ENCODE assay signal across 36 mouse cellular contexts in genomic region chr1:60903126-60903525, GRCm38 (mm10). TPM values are rescaled to one million over a fixed set of nuclear protein-coding genes. Genes with fewer than 3 reads are reported as not detected.
"Had no signal": no experiment of that assay in that cellular context is flagged by ENCODE, and none has a peak within 500 bp of the region (broad histone marks: within the 10 kb centered on the region; RNA-seq: fewer than 3 reads in every experiment).

No protein-coding gene starts in this region.

- H3K9me3 ChIP-seq: heart, embryonic 13.5 days; heart, embryonic 15.5 days; hindbrain, embryonic 10.5 days; hindbrain, embryonic 12.5 days; intestine, embryonic 15.5 days; limb, embryonic 10.5 days; limb, embryonic 12.5 days; liver, embryonic 13.5 days had no signal

- H3K27ac ChIP-seq: heart, adult 2 months; heart, embryonic 13.5 days; heart, embryonic 15.5 days; hindbrain, embryonic 10.5 days; hindbrain, embryonic 12.5 days; hindbrain, postnatal 0 days; intestine, embryonic 15.5 days; left cerebral cortex, adult 2 months; limb, embryonic 10.5 days; limb, embryonic 12.5 days; liver, embryonic 13.5 days had no signal

- H3K4me3 ChIP-seq: heart, adult 2 months; heart, embryonic 13.5 days; heart, embryonic 15.5 days; hindbrain, embryonic 10.5 days; hindbrain, embryonic 12.5 days; intestine, embryonic 15.5 days; layer of hippocampus, adult 2 months; left cerebral cortex, adult 2 months; limb, embryonic 10.5 days; limb, embryonic 12.5 days; liver, embryonic 13.5 days had no signal

- DNase-seq: gastrocnemius, postnatal 14 days; gastrocnemius, postnatal 36 days; heart, adult 11 months; heart, adult 2 months; heart, postnatal 14 days; heart, postnatal 4 days; kidney, adult 18-20 months; kidney, adult 8-10 months; kidney, postnatal 10 days; kidney, postnatal 25 days; kidney, postnatal 4 days; liver; liver, embryonic 13.5 days had no signal

- H3K36me3 ChIP-seq: heart, embryonic 13.5 days; heart, embryonic 15.5 days; hindbrain, embryonic 10.5 days; hindbrain, embryonic 12.5 days; intestine, embryonic 15.5 days; limb, embryonic 10.5 days; limb, embryonic 12.5 days; liver, embryonic 13.5 days had no signal

- H3K27me3 ChIP-seq: heart, embryonic 13.5 days; heart, embryonic 15.5 days; hindbrain, embryonic 12.5 days; intestine, embryonic 15.5 days; limb, embryonic 12.5 days; liver, embryonic 13.5 days had no signal

- H3K9ac ChIP-seq: heart, embryonic 13.5 days; heart, embryonic 15.5 days; hindbrain, embryonic 12.5 days; hindbrain, embryonic 14.5 days; intestine, embryonic 15.5 days; limb, embryonic 12.5 days; liver, embryonic 13.5 days had no signal

- ATAC-seq: hindbrain, postnatal 0 days; intestine, embryonic 15.5 days; intestine, postnatal 0 days had no signal

- H3K4me2 ChIP-seq: heart, embryonic 11.5 days; heart, embryonic 13.5 days; heart, embryonic 15.5 days; hindbrain, embryonic 12.5 days; hindbrain, embryonic 14.5 days; intestine, embryonic 15.5 days; limb, embryonic 12.5 days; liver, embryonic 11.5 days; liver, embryonic 13.5 days had no signal

- H3K4me1 ChIP-seq: heart, embryonic 13.5 days; heart, embryonic 15.5 days; hindbrain, embryonic 10.5 days; hindbrain, embryonic 12.5 days; intestine, embryonic 15.5 days; limb, embryonic 10.5 days; limb, embryonic 12.5 days; liver, embryonic 13.5 days had no signal

RNA-seq across cellular contexts. Expression of gene Ctla4, which starts 16.3 kb away (rescaled TPM):
- total RNA-seq: gastrocnemius, adult 8-10 months; gastrocnemius, postnatal 14 days; heart, postnatal 4 days; hindbrain, postnatal 0 days; layer of hippocampus, adult 2 months; layer of hippocampus, postnatal 10 days; layer of hippocampus, postnatal 25 days; left cerebral cortex, adult 2 months; left cerebral cortex, postnatal 14 days; left cerebral cortex, postnatal 36 days had no signal
- polyA plus RNA-seq: gonadal fat pad, adult 2 months; heart, postnatal 0 days; hindbrain, embryonic 10.5 days; hindbrain, embryonic 12.5 days; hindbrain, embryonic 14.5 days; hindbrain, postnatal 0 days; intestine, embryonic 15.5 days; intestine, postnatal 0 days; kidney, embryonic 14.5 days; kidney, embryonic 16.5 days; limb, embryonic 10.5 days; liver, embryonic 11.5 days; liver, embryonic 13.5 days had no signal
